Mouse (Mus musculus): Measurements from ENCODE around the gene Ccdc148. TPM values are rescaled to one million over a fixed set of nuclear protein-coding genes. Genes with fewer than 3 reads are reported as not detected.

Ccdc148 gene
- polyA plus RNA-seq, 1 experiment from 2014 or later, result 3.7 TPM

Other genes with a start within 250 kb of the Ccdc148 start
- gene Pkp4, start 167 bp upstream of the Ccdc148 start, polyA plus RNA-seq (2014; fragmentation: Nextera tagmentation; extraction: Ambion mirVana), result 26.8 and 33.6 TPM in 2 replicates